Mouse (Mus musculus): Measurements from ENCODE around the gene Drp2. TPM values are rescaled to one million over a fixed set of nuclear protein-coding genes. Genes with fewer than 3 reads are reported as not detected.

The Drp2 gene
- polyA plus RNA-seq, 1 experiment from 2014 or later, result 0.81 TPM

DNA sequence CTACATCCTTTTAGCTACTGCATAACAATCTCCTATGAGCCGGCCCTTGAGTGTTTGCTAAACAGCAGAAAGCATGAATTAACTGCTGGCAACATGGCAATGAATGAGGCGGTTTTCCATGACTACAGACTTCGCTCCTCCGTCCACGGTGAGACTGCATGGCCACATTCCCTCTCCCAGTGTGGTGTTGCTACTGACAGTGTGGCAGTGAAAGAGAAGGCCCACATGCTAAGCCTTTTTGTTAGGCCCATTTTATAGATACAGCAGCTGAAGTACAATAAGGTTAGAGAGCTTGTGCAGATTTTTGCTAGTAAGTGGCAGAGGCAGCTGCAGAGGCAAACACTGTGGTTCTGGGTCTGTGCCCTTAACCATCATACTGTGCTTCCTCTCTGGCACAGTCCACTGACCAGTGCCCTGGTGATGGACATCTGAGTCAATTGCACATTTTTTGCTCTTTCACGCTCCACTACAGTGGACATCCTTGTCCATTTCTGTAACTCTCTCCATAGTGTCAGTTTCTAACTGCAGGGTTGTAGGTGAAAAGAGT lies 5.1 kb downstream of the Drp2 start:
- Histone ChIP-seq H3K36me3 (ENCODE audit: control insufficient read depth, insufficient read depth, low read length) (no peaks in the 10 kb centered on the region), H3K27me3 (replicated peaks; ENCODE audit: control insufficient read depth, insufficient read depth, low read length) (no peaks in the 10 kb centered on the region), H3K9ac (ENCODE audit: low read depth, low read length) (no peak overlapping the region), H3K4me3 (ENCODE audit: low read length) (no peak overlapping the region), H3K9me3 (ENCODE audit: control insufficient read depth, low read length) (no peaks in the 10 kb centered on the region), H3K4me2 (ENCODE audit: low read depth, low read length) (no peak overlapping the region), H3K4me1 (ENCODE audit: control insufficient read depth, insufficient read depth, low read length) (no peaks in the 10 kb centered on the region), H3K27ac (ENCODE audit: low read length) (no peak overlapping the region)
- ATAC-seq, result no peak
- 84% methylated on average over 6 of the region's 6 CpGs for WGBS

DNA sequence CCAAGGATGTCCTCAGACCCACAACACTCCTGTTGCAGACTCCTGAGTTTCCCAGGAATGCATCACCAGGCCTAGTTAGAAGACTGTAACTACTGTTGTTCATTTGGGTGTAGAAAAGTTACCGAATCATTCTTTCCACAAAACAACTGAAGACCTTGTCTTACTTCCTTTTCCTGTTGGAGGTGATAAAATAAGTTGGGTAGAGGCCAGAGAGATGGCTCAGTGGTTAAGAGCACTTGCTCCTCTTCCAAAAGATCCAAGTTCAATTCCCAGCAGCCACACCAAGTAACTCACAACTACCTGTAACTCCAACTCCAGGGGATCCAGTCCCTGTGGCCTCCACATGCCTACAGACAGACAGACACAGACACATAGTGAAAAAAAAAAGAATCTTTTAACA lies 7.7 kb downstream of the Drp2 start:
- ATAC-seq, result no peak
- 86% methylated on average over 1 of the region's 1 CpGs for WGBS

DNA sequence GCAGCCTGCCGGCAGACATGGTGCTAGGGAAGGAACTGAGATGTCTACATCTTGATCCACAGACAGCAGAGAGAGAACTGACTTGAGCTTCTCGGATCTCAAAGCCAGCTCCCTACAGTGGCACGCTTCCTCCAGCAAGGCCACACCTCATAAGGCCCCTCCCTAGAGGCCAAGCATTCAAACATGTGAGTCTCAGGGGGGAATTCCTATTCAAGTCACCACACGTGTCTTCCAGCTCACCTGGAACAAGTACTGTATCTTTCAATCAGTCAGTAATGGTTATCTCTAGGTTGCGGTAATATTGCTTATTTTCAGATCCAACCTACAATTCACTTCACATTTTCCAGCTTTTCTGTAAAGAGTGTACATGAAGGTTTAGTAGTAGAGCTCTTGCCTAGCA lies 15.7 kb downstream of the Drp2 start:
- Histone ChIP-seq H3K9ac (ENCODE audit: low read depth, low read length) (no peak overlapping the region), H3K4me3 (ENCODE audit: low read length) (no peak overlapping the region), H3K4me1 (ENCODE audit: control insufficient read depth, insufficient read depth, low read length) (no peaks in the 10 kb centered on the region), H3K36me3 (ENCODE audit: control insufficient read depth, insufficient read depth, low read length) (no peaks in the 10 kb centered on the region), H3K9me3 (ENCODE audit: control insufficient read depth, low read length) (no peaks in the 10 kb centered on the region), H3K4me2 (ENCODE audit: low read depth, low read length) (no peak overlapping the region), H3K27ac (ENCODE audit: low read length) (no peak overlapping the region), H3K27me3 (replicated peaks; ENCODE audit: control insufficient read depth, insufficient read depth, low read length) (no peaks in the 10 kb centered on the region)
- no peak for ATAC-seq
- WGBS, result 86% methylated on average over 5 of the region's 5 CpGs

More for the DNA sequence above, 7.7 kb downstream of the Drp2 start:
- Histone ChIP-seq H3K27ac (ENCODE audit: low read length) (no peak overlapping the region), H3K27me3 (replicated peaks; ENCODE audit: control insufficient read depth, insufficient read depth, low read length) (no peaks in the 10 kb centered on the region), H3K9ac (ENCODE audit: low read depth, low read length) (no peak overlapping the region), H3K36me3 (ENCODE audit: control insufficient read depth, insufficient read depth, low read length) (no peaks in the 10 kb centered on the region), H3K4me2 (ENCODE audit: low read depth, low read length) (no peak overlapping the region), H3K9me3 (ENCODE audit: control insufficient read depth, low read length) (no peaks in the 10 kb centered on the region), H3K4me3 (ENCODE audit: low read length) (no peak overlapping the region), H3K4me1 (ENCODE audit: control insufficient read depth, insufficient read depth, low read length) (no peaks in the 10 kb centered on the region)

DNA sequence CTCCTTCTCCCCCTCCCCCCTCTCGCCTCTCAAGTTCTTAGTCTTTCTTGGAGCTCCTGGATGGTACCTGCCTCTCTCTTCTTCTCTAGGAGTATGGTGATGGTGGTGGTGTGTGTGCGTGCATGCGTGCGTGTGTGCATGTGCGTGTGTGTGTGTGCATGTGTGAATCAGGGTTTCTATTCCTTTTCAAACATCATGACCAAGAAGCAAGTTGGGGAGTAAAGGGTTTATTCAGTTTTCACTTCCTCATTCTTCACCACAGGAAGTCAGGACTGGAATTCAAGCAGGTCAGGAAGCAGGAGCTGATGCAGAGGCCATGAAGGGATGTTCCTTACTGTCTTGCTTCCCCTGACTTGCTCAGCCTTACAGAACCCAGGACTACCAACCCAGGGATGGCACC lies 19.9 kb downstream of the Drp2 start:
- no peak for ATAC-seq
- Histone ChIP-seq H3K27ac (ENCODE audit: low read length) (no peak overlapping the region), H3K4me2 (ENCODE audit: low read depth, low read length) (no peak overlapping the region), H3K27me3 (replicated peaks; ENCODE audit: control insufficient read depth, insufficient read depth, low read length) (no peaks in the 10 kb centered on the region), H3K9ac (ENCODE audit: low read depth, low read length) (no peak overlapping the region), H3K36me3 (ENCODE audit: control insufficient read depth, insufficient read depth, low read length) (no peaks in the 10 kb centered on the region), H3K4me1 (ENCODE audit: control insufficient read depth, insufficient read depth, low read length) (no peaks in the 10 kb centered on the region), H3K9me3 (ENCODE audit: control insufficient read depth, low read length) (no peaks in the 10 kb centered on the region), H3K4me3 (ENCODE audit: low read length) (no peak overlapping the region)
- 86% methylated on average over 5 of the region's 5 CpGs for WGBS

DNA sequence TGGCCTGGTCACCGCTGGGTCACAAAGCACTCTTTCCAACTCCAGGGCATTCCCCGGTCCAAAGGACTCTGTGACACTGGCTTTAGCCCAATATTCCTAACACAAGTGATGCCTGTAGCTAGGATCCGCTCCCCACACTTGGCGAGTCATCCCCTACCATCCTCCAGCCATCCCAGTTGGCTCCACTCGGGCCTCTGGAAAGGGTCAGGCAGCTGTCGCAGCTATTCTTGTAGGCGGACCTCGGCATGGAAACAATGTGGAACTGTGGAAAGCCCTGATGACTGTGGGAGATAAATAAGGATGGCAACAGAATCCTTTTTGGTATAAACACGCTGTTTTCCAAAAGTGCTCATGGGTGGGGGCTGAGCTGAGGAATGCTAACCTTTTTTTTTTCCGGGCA lies 21.4 kb downstream of the Drp2 start:
- H3K4me2 ChIP-seq (ENCODE audit: low read depth, low read length), result no peak overlapping the region
- no peaks in the 10 kb centered on the region for H3K4me1 ChIP-seq (ENCODE audit: control insufficient read depth, insufficient read depth, low read length)
- WGBS, result 78% methylated on average over 10 of the region's 10 CpGs
- ATAC-seq, result no peak
- H3K27ac ChIP-seq (ENCODE audit: low read length), result no peak overlapping the region
- H3K9ac ChIP-seq (ENCODE audit: low read depth, low read length), result no peak overlapping the region
- no peaks in the 10 kb centered on the region for H3K36me3 ChIP-seq (ENCODE audit: control insufficient read depth, insufficient read depth, low read length)
- H3K4me3 ChIP-seq (ENCODE audit: low read length), result no peak overlapping the region
- H3K27me3 ChIP-seq (replicated peaks; ENCODE audit: control insufficient read depth, insufficient read depth, low read length), result no peaks in the 10 kb centered on the region
- no peaks in the 10 kb centered on the region for H3K9me3 ChIP-seq (ENCODE audit: control insufficient read depth, low read length)

DNA sequence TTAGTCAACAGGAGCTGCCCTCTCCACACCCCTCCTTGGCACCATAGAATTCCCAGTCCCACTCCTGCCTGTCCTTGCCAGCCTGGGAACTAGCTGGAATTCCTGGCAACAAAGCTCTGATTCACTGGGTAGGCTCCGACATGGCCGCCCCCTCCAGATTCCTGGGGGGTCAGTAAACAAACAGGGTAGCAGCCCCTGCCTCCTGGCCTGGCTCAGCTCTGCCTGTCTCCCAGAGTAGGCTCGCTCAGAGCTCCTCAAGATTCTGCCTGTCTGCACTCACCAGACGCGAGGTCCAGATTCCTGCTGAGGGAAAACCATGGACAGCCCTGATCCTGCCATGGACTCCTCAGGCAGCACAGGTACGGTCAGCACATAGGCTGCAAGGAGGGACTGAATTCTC lies 22.5 kb downstream of the Drp2 start:
- H3K27ac ChIP-seq (ENCODE audit: low read length), result no peak overlapping the region
- no peaks in the 10 kb centered on the region for H3K9me3 ChIP-seq (ENCODE audit: control insufficient read depth, low read length)
- no peak overlapping the region for H3K4me2 ChIP-seq (ENCODE audit: low read depth, low read length)
- no peak for ATAC-seq
- WGBS, result 63% methylated on average over 6 of the region's 6 CpGs
- no peak overlapping the region for H3K4me3 ChIP-seq (ENCODE audit: low read length)
- no peaks in the 10 kb centered on the region for H3K27me3 ChIP-seq (replicated peaks; ENCODE audit: control insufficient read depth, insufficient read depth, low read length)
- H3K36me3 ChIP-seq (ENCODE audit: control insufficient read depth, insufficient read depth, low read length), result no peaks in the 10 kb centered on the region
- H3K9ac ChIP-seq (ENCODE audit: low read depth, low read length), result no peak overlapping the region
- H3K4me1 ChIP-seq (ENCODE audit: control insufficient read depth, insufficient read depth, low read length), result no peaks in the 10 kb centered on the region

DNA sequence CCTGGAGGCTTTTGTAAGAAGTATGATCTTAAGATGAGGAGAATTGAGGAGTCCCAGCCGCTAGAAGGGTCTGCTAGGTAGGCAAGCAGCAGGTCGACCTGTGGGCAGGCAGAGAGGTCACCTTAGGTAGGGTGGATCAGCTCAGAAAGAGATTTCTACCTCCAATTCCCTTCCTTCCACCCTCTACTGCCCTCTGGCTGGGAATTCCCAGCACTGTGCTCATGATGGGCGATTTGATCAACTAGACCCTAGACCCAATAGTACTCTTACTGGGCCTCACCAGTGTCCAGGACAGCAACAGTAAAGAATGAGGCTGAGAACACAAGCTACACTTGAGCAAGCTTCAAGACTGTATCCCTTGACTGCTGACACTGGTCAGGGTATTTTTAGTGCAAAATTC lies 23.0 kb downstream of the Drp2 start:
- H3K4me2 ChIP-seq (ENCODE audit: low read depth, low read length), result no peak overlapping the region
- 53% methylated on average over 3 of the region's 3 CpGs for WGBS
- no peak overlapping the region for H3K9ac ChIP-seq (ENCODE audit: low read depth, low read length)
- no peak overlapping the region for H3K27ac ChIP-seq (ENCODE audit: low read length)
- no peaks in the 10 kb centered on the region for H3K4me1 ChIP-seq (ENCODE audit: control insufficient read depth, insufficient read depth, low read length)
- H3K4me3 ChIP-seq (ENCODE audit: low read length), result no peak overlapping the region
- H3K36me3 ChIP-seq (ENCODE audit: control insufficient read depth, insufficient read depth, low read length), result no peaks in the 10 kb centered on the region
- no peak for ATAC-seq
- H3K9me3 ChIP-seq (ENCODE audit: control insufficient read depth, low read length), result no peaks in the 10 kb centered on the region
- no peaks in the 10 kb centered on the region for H3K27me3 ChIP-seq (replicated peaks; ENCODE audit: control insufficient read depth, insufficient read depth, low read length)

DNA sequence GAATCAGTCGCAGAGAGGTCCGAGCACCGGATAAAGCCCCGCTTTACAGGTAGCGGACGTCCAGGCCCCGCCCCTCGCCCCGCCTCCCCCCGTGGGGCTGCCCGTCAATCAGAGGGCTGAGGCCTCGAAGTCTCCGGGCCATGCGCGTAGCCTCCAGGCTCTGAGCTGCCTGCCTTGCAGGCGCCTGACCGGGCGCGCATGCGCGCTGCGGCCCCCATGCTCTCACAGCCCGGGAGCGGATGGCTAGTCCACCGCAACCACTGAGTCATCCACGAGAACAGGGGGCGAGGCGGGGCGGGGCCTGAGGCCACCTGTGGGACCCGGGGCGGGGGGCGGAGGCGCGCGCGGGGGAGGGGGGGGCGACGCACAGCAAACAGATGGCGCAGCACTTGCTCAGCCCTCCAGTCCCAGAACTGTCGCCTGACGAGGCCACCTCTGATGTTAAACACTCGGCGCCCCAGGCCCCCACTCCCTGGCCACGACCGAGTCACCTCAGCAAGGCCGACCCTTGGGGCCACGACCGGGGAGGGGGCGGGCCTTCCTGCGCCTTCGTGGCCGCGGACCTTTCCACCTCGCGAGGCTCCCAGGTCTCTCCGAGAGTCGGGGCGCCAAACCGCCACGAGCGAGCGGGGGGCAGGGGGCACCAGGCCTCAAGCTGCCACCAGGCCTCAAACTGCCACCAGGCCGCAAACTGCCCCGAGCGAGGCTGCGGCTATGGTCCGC lies 70.8 kb downstream of the Drp2 start:
- H3K9ac ChIP-seq (ENCODE audit: low read depth, low read length), result no peak overlapping the region
- no peaks in the 10 kb centered on the region for H3K27me3 ChIP-seq (replicated peaks; ENCODE audit: control insufficient read depth, insufficient read depth, low read length)
- H3K9me3 ChIP-seq (ENCODE audit: control insufficient read depth, low read length), result no peaks in the 10 kb centered on the region
- no peak overlapping the region for H3K4me2 ChIP-seq (ENCODE audit: low read depth, low read length)
- WGBS, result 68% methylated on average over 43 of the region's 67 CpGs
- H3K4me3 ChIP-seq (ENCODE audit: low read length), result no peak overlapping the region
- no peak for ATAC-seq
- no peak overlapping the region for H3K27ac ChIP-seq (ENCODE audit: low read length)
- no peaks in the 10 kb centered on the region for H3K4me1 ChIP-seq (ENCODE audit: control insufficient read depth, insufficient read depth, low read length)
- H3K36me3 ChIP-seq (ENCODE audit: control insufficient read depth, insufficient read depth, low read length), result no peaks in the 10 kb centered on the region

DNA sequence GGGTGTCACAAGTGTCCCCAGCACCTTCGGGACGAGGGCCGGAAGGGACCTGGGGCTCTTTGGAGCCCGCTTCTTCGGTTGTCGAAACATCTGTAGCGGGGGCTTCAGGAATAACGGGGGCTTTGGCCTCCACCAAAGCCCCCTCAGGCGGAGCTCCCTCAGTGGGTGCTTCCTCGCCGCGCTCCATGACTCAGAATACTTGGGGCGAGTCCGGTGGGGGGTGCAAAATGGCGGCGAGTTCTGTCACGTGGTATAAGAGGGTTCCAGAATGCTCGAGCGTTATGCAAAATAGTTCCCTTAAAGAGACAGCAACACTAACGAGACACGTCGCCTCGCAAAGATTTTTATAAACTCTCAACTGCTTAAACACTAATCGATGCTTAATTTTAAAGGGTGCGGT lies 71.9 kb downstream of the Drp2 start, which contains the start of gene Taf7l:
Gene Taf7l, minus strand, starts transcription at position 201 of the 400 bp plus-strand sequence.
- Histone ChIP-seq H3K9ac (ENCODE audit: low read depth, low read length) (no peak within 1 kb of the TSS), H3K4me3 (ENCODE audit: low read length) (no peak within 1 kb of the TSS), H3K4me1 (ENCODE audit: control insufficient read depth, insufficient read depth, low read length) (no peaks in the 10 kb centered on the region), H3K27ac (ENCODE audit: low read length) (no peak within 1 kb of the TSS), H3K9me3 (ENCODE audit: control insufficient read depth, low read length) (no peaks in the 10 kb centered on the region), H3K4me2 (ENCODE audit: low read depth, low read length) (no peak within 1 kb of the TSS), H3K27me3 (replicated peaks; ENCODE audit: control insufficient read depth, insufficient read depth, low read length) (no peaks in the 10 kb centered on the region), H3K36me3 (ENCODE audit: control insufficient read depth, insufficient read depth, low read length) (no peaks in the 10 kb centered on the region)
- WGBS, result 87% methylated on average over 25 of the region's 25 CpGs
- ATAC-seq, result no peak

DNA sequence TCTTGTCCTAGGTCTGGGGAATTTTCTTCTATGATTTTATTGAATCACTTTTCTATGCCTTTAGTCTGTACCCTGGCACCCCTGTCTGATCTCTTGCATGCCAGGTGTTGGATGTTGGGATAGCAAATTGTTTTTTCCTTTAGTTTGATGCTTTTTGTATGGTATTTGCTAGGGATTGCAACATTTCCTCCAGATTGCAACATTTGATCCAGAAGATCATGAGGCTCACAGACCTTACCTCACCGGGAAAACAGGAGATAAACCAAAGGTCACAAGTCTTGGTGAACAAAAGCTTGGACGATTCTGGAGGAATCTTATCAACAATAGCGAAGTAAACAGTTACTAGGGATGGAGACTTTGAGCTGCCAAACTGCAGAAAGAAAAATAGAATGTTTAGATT lies 77.4 kb downstream of the Drp2 start:
- ATAC-seq, result no peak
- Histone ChIP-seq H3K36me3 (ENCODE audit: control insufficient read depth, insufficient read depth, low read length) (no peaks in the 10 kb centered on the region), H3K4me3 (ENCODE audit: low read length) (no peak overlapping the region), H3K9ac (ENCODE audit: low read depth, low read length) (no peak overlapping the region), H3K27me3 (replicated peaks; ENCODE audit: control insufficient read depth, insufficient read depth, low read length) (no peaks in the 10 kb centered on the region), H3K4me2 (ENCODE audit: low read depth, low read length) (no peak overlapping the region), H3K9me3 (ENCODE audit: control insufficient read depth, low read length) (no peaks in the 10 kb centered on the region), H3K27ac (ENCODE audit: low read length) (no peak overlapping the region), H3K4me1 (ENCODE audit: control insufficient read depth, insufficient read depth, low read length) (no peaks in the 10 kb centered on the region)
- WGBS, result 32% methylated on average over 3 of the region's 3 CpGs

All from intestine, embryonic 16.5 days (tissue).